Mouse (Mus musculus): ENCODE data around the gene Map7.

DNA sequence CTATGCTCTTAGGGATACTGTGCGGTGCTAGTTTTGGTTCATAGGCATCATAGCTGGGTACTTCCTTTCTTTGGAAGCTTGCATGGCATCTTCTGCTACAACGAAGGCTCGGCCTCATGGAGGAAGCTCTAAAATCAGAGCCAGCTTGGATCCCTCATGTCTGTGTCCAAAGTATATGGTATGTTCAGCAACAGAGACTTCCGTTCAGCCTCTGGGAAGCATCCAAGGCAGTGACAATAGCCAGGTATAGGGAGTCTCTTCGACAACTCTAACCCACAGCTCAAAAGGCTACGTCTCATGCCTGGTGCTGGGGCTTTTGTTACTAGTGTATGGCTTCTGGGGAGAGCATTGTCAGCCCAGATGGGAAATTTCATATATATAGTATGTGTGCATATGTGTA lies 46.8 kb upstream of the Map7 start:
- no peak for TF ChIP-seq CTCF (IDR thresholded peaks at IDR 0.05; ENCODE audit: borderline replicate concordance, insufficient read depth, low read depth, low read length)
- TF ChIP-seq POLR2A (IDR thresholded peaks at IDR 0.05; ENCODE audit: borderline replicate concordance, insufficient read depth, low read length): no peak
